Mouse (Mus musculus): Measurements from ENCODE around the gene Mybpc1.
"Not testable (repeated sequence)": the region's sequence is repeated elsewhere in the genome, so short reads cannot be mapped to it uniquely, and the experiment has no call there.

The Mybpc1 gene

GRCm38 (mm10) chr10:88496864-88497564 is 107.9 kb downstream of the Mybpc1 start:
- no peak for DNase-seq (ENCODE audit: extremely low read depth, low read depth)

GRCm38 (mm10) chr10:88494959-88495587 is 109.9 kb downstream of the Mybpc1 start:
- peak; percentile 28 for DNase-seq (ENCODE audit: extremely low read depth, low read depth)

DNA sequence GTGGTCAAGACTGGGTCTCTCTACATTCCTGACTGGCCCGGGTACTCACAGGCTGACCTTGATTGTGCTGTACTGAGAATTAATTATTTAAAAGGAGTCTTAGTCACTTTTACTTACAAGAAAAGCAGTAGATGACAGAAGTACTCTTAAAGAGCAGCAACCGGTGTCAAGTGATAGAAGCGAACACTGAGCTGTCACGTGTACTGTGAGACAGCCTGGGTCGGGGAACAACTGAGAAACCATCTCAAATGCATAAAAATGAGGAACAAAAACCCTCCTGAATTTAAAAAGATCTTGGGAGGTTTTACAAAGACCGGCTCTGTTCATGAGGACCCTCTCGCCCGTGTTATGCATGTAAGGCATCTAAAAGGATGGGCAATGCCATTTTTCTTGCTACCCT is 112.3 kb downstream of the Mybpc1 start:
- no peak for DNase-seq (ENCODE audit: extremely low read depth, low read depth)

DNA sequence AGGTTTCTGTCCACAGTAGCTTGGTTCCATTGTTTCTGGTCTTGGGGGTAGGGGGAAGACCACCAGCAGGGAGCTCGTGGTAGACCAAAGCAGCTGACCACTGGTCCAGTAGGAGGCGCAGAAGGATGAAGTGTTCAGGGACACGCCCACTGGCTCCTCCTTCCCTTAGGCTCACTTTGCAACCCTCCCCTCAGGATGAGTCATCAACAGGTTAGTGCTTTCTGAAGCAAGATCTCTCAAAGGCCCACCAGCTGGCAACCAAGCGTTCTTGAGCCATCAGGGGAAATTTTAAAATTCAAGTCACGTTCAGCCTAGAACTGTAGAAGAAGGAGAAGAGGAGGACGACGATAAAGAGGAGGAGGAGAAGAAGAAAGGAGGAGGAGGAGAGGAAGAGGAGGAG is 113.3 kb downstream of the Mybpc1 start:
- no peak for DNase-seq (ENCODE audit: extremely low read depth, low read depth)

DNA sequence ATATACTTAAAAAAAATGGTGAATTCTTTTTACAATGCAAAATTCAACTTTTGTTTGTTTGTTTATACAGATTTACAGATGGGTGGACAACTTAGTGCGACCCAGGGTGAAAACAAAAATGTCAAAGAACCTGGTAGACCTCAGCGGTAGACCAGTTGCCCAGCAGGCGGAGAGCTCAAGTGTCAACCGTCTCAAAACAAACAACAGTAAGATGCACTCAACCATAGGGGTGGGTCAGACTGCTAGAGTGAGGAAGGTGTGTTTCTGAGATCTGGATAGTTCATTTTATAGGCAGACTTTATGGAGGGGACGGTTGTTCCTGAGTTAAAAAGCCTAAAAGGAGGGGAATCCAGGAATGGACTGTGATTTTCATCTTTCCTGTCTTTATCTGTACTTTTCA is 116.3 kb downstream of the Mybpc1 start:
- no peak for DNase-seq (ENCODE audit: extremely low read depth, low read depth)

DNA sequence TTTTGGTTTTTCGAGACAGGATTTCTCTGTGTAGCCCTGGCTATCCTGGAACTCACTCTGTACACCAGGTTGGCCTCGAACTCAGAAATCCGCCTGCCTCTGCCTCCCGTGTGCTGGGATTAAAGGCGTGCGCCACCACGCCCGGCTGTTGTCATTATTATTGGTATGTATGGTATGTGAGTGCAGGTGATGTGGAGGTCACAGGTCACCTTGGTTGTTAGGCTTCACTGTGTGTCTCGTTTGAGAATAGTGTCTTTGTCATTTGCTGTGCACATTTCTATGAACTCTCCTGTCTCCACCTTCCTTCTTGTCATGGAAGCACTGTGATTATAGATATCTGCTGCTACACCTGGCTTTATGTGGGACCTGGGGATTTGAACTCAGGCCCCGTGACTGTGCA is 122.1 kb downstream of the Mybpc1 start:
- not testable (repeated sequence) for DNase-seq (ENCODE audit: extremely low read depth, low read depth)
